Mouse (Mus musculus) gastrocnemius, postnatal 10 days (tissue): ENCODE data around the gene Coro7. TPM values are rescaled to one million over a fixed set of nuclear protein-coding genes. Genes with fewer than 3 reads are reported as not detected.

Source experiments
- DNase-seq: peaks from one replicate; pipeline ENCODE4 v3.0.0; 2021; ENCODE audit warnings: mixed read lengths
- total RNA-seq, 2 experiments: library from RNA; stranded (reverse); gene quantifications; 2 replicates each; pipeline ENCODE4 v1.2.3; 2021

Coro7 gene
- total RNA-seq, 2 experiments from 2014 or later = 16.3 to 23.3 TPM

- no peak for DNase-seq
These were observed 64.3 kb downstream of the Coro7 start for GRCm38 (mm10) chr16:4615297-4615696.

- no peak for DNase-seq
These were observed 64.9 kb downstream of the Coro7 start for GRCm38 (mm10) chr16:4614639-4615038.

GRCm38 (mm10) chr16:4613736-4614135 is 65.8 kb downstream of the Coro7 start:
- DNase-seq = no peak

- DNase-seq = no peak
These were observed 67.9 kb downstream of the Coro7 start for GRCm38 (mm10) chr16:4611676-4612075.

DNA sequence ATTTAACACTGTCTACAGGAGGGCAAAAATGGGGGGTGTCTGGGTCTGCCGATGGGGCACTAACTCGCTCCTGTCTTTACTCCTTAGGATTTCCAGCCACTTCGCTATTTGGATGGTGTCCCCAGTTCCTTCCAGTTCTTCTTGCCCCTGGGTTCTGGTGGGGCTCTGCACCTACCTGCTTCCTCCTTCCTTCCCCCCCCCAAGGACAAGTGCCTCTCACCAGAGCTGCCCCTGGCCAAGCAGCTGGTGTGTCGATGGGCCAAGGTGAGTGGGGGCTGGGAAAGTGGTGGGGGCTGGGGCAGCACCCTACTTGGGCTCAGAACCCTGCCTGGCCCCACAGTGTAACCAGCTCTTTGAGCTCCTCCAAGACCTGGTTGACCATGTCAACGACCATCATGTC is 68.4 kb downstream of the Coro7 start:
- DNase-seq = no peak

GRCm38 (mm10) chr16:4608532-4609059 is 71.0 kb downstream of the Coro7 start:
- DNase-seq = peak; percentile 3

- peak; percentile 80 for DNase-seq
These were observed 71.6 kb downstream of the Coro7 start for GRCm38 (mm10) chr16:4607818-4608531.

DNA sequence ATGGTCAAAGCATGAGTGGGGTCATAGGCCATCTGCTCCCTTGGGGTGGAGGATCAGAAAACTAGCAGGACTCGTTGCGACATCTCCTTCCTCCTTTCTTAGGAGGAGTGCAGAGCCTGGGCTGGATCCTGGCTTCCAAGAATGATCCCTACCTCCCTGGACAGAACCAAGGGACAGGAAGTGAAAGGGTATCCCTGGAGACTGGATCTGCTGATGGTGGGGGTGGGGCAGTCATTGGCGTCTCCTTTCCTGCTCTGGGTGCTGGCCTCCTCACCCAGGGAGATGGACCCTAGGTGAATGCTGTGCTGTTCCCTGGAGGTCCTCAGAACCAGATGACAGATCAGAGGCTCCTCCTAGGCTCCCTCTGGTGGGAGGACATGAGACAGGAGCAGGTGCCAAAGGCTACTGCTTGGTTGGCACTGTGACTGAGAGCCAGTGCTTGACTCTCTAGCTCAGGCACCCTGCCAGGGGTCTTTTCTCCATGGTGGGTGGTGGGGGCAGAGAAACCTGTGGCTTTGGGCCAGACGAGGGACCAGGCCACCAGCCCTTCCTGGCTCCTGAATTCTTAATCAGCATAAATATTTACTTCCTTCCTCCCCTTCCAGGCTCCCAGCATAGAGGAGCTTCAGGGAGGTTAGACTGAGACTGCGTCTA is 73.0 kb downstream of the Coro7 start:
- DNase-seq = peak; percentile 56

- DNase-seq = peak; percentile 5
These were observed 74.0 kb downstream of the Coro7 start for GRCm38 (mm10) chr16:4605514-4606131.

GRCm38 (mm10) chr16:4604293-4604837 is 75.2 kb downstream of the Coro7 start:
- DNase-seq = peak; percentile 14

DNA sequence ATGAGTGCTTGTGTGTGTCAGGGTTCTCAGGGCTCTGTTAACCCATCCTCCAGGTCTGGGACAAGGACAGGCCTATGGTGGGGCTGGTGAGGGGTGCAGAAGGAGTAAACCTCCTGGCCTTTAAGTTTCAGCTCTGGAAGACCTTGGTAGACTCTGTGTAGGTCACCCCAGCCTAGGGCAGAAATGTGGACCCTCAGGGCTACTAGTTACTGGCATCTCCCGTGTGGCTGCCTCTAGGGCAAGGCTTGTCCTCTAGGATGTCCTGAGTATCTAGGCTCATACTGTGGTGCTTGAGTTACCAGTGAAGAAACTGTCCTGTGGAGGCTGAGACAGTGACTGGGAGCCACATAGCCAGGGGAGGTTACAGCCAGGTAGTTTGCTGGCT is 76.1 kb downstream of the Coro7 start:
- DNase-seq = no peak

DNA sequence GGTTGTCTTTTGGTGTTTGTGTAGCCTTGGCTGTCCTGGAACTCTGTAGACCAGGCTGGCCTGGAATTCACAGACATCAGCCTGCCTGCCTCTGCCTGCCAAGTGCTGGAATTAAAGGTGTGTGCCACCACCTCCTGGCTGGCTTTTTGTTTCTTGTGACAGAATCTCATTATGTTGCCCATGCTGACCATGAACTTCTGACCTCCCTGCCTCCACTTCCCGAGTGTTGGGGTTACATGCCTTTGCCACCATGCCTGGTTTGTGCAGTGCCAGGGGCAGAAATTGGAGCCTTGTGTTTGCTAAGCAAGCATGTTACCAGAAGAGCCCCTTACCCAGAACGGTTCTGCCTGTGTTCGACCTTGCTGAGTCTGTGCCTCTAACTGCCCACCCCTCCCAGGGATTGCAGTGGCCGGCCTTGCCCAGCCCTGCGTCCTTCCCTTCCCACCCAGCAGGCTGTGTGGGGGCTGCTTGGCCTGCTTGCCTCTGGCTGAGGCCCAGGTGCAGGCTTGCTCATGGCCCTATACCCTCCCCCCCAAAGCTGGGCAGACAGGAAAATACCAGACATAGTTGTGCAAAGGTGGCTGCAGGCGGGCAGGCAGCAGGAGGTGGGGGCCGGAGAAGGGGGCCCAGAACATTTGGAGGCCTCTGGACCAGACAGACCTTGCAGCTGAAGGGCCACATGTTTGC is 76.7 kb downstream of the Coro7 start:
- DNase-seq = peak; percentile 12

- DNase-seq = no peak
These were observed 77.4 kb downstream of the Coro7 start for GRCm38 (mm10) chr16:4602189-4602588.

GRCm38 (mm10) chr16:4600701-4601310 is 78.8 kb downstream of the Coro7 start:
- DNase-seq = no peak

GRCm38 (mm10) chr16:4599616-4600015 is 80.0 kb downstream of the Coro7 start:
- DNase-seq = no peak

DNA sequence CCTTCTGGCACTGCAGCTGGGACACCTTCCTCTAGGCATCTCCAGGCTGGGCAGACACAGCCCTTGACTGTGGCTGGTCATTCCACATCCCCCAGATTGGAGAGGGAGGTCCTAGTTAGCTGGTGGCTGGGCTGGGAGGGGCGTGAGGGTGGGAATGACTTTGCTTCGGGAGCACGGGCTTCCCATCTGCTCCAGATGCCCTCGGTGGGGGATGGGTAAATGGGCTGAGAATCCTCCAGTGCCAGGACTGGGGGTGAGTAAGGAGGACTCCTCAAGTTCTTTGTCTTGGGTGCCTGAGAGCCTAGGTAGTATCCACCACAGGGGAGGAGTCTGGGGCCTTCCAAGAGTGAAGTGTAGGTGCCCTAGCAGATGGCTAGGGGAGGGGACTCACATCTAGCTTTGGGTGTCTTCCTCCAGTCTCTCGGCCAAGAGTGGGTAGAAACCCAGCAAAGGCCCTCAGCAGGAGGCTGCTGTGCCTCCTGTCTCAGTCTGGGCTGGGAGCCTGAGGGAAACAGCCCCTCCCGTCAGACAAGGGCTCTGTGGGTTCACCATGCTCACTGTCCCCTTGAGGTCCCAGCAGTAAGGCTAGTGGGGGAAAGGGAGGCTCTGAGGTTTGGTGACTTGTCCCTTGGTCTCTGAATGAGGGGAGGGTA is 80.6 kb downstream of the Coro7 start:
- DNase-seq = no peak

DNA sequence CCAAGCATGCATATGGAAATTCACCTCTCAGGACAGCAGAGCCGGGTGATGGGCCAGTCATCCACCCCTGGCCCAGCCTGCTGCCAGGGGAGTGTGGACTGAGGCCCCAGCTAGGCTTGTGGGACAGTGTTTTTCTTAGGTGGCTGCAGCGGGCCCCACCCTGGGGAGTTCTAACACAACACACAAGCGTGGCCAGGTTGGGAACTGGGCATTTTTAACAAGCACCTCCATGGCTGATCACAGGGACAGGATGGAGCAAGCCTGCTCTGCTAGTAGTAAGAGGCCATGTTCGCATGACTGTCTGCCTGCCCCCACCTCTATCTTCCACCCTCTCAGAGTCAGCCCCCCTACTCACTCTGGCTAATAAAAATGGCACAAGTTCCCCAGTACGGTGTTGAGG is 81.5 kb downstream of the Coro7 start:
- DNase-seq = no peak

DNA sequence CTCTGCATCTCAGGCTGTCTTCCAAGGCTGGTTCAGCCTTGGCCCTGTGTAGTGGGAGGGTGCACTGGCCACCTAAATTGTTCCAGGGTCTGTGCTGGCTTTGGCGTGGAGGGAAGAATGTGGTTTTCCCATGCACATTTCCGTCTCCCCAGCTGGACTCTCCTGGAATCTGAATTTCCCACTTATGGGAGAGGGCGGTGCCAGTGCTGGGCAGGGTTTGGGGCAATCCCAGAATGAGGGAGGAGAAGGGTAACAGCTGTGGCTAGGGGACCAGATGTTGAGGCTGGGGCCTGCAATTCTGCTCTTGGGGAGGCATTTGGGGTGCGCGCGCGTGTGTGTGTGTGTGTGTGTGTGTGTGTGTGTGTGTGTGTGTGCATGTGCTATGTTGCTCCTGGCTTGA is 82.3 kb downstream of the Coro7 start:
- DNase-seq = peak; percentile 37

DNA sequence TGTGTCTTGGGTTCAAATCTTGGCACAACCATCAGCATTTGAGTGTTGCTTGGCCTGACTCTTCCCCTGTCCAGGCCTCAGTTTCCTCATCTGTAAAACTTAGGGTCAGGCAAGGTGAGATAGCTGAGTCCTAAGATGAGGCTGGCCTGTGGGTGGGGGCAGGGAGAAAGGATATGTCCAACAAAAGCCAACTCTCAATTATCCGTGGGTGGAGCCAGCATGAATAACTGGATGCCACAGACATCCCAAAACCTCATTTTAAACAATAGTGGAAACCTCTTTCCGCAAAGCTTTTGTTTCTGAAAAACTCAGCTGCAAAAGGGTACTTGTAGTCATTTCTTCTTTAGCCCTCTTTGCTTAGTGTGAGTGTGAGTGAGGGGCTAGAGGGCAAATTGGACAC is 82.7 kb downstream of the Coro7 start:
- DNase-seq = no peak

DNA sequence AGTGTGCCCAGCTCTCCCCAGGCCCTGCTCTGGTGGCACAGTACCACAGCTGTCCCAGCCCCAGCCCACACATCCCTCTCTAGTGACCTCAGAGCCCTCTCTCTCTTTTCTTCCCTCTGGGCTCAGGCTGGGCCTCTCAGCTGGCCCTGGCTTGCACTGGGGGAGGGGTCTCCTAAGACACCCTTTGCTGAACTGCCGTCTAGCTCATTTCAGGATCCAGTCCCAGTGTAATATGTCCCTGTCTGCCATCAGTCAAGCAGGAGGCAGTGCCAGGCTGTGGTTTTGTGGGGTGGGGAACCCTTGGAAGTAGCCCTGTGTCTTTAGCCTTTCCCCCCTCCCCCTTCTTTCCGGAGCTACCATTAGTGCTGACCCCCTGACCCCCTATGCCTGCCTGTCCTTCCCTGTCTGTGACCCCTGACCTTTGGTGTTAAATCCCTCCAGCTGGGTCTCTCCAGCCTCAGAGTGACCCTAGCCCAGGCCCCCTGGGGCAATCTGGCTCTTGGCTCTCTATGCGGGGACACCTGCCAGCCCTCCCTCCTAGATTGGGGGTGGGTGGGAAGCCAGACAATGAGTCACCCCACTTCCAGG is 83.3 kb downstream of the Coro7 start:
- DNase-seq = peak; percentile 31

- DNase-seq = peak; percentile 63
These were observed 84.0 kb downstream of the Coro7 start for GRCm38 (mm10) chr16:4595527-4595963.
